Mouse (Mus musculus) macrophage (primary cell): Measurements from ENCODE around the gene Slc35g2. TPM values are rescaled to one million over a fixed set of nuclear protein-coding genes. Genes with fewer than 3 reads are reported as not detected.

ENCODE experiments used
- H3K27ac ChIP-seq: fragments of 350-480 bp; formaldehyde crosslinking; 2 replicates; pipeline ENCODE4 v1.9.0; 2021
- H3K36me3 ChIP-seq: fragments of 350-480 bp; formaldehyde crosslinking; 2 replicates; pipeline ENCODE4 v1.9.0; 2021; ENCODE audit errors: inconsistent target
- H3K4me3 ChIP-seq: fragments of 350-480 bp; formaldehyde crosslinking; 2 replicates; pipeline ENCODE4 v1.9.0; 2021; ENCODE audit errors: inconsistent target
- H3K79me2 ChIP-seq: fragments of 350-480 bp; formaldehyde crosslinking; 2 replicates; pipeline ENCODE4 v1.9.0; 2021; ENCODE audit errors: inconsistent target
- WGBS: methylation state at CpG from one replicate; pipeline ENCODE4 v1.1.7; 2026; ENCODE audit warnings: inconsistent platforms; ENCODE audit not compliant: missing documents; 5-methylcytosine and 5-hydroxymethylcytosine counted together
- polyA plus RNA-seq: library from polyadenylated mRNA; stranded (reverse); fragments of 250-400 nt; gene quantifications from 3 replicates; pipeline ENCODE4 v1.2.4, GENCODE M21; 2018; ENCODE audit warnings: inconsistent platforms

The Slc35g2 gene
- polyA plus RNA-seq, 1 experiment from 2014 or later, result 0.37 TPM

GRCm38 (mm10) chr9:100581543-100582492 is 10.9 kb upstream of the Slc35g2 start:
- H3K79me2 ChIP-seq, result no peaks in the 10 kb centered on the region
- H3K36me3 ChIP-seq, result no peaks in the 10 kb centered on the region
- 88% methylated on average over 12 of the region's 13 CpGs for WGBS
- H3K4me3 ChIP-seq, result no peak overlapping the region
- H3K27ac ChIP-seq, result no peak overlapping the region

GRCm38 (mm10) chr9:100580196-100580740 is 9.4 kb upstream of the Slc35g2 start:
- Histone ChIP-seq H3K79me2 (no peaks in the 10 kb centered on the region), H3K36me3 (no peaks in the 10 kb centered on the region), H3K4me3 (no peak overlapping the region), H3K27ac (no peak overlapping the region)
- WGBS, result 86% methylated on average over 20 of the region's 20 CpGs

- Histone ChIP-seq H3K36me3 (no peaks in the 10 kb centered on the region), H3K4me3 (no peak overlapping the region), H3K79me2 (no peaks in the 10 kb centered on the region), H3K27ac (no peak overlapping the region)
- WGBS, result 77% methylated on average over 5 of the region's 5 CpGs
Observed at GRCm38 (mm10) chr9:100573942-100574341, 3.1 kb upstream of the Slc35g2 start.

GRCm38 (mm10) chr9:100573300-100573699 is 2.4 kb upstream of the Slc35g2 start:
- Histone ChIP-seq H3K79me2 (no peaks in the 10 kb centered on the region), H3K36me3 (no peaks in the 10 kb centered on the region), H3K27ac (no peak overlapping the region), H3K4me3 (no peak overlapping the region)
- WGBS, result 92% methylated on average over 1 of the region's 2 CpGs

DNA sequence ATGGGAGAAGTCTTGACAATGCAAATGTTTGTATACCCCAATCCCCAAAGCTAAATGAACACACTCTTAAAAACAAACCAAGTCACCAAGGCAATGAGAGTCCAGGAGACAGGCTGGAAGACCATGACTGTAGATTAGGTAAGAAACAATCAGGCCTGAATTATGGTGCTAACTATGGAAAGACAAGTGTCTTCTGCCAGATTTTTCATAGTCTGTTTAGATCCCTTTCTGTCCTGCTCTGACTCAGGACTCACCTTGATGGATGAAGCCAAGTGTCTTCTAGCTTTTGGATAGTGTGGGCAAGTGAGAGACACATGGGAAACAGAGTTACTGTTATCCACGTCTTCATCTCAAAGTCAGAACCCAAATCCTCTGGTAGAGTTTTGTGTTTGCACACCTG is 621 bp upstream of the Slc35g2 start:
- no peak overlapping the region for H3K27ac ChIP-seq
- 90% methylated on average over 1 of the region's 1 CpGs for WGBS
- no peaks in the 10 kb centered on the region for H3K79me2 ChIP-seq
- H3K36me3 ChIP-seq, result no peaks in the 10 kb centered on the region
- H3K4me3 ChIP-seq, result no peak overlapping the region

DNA sequence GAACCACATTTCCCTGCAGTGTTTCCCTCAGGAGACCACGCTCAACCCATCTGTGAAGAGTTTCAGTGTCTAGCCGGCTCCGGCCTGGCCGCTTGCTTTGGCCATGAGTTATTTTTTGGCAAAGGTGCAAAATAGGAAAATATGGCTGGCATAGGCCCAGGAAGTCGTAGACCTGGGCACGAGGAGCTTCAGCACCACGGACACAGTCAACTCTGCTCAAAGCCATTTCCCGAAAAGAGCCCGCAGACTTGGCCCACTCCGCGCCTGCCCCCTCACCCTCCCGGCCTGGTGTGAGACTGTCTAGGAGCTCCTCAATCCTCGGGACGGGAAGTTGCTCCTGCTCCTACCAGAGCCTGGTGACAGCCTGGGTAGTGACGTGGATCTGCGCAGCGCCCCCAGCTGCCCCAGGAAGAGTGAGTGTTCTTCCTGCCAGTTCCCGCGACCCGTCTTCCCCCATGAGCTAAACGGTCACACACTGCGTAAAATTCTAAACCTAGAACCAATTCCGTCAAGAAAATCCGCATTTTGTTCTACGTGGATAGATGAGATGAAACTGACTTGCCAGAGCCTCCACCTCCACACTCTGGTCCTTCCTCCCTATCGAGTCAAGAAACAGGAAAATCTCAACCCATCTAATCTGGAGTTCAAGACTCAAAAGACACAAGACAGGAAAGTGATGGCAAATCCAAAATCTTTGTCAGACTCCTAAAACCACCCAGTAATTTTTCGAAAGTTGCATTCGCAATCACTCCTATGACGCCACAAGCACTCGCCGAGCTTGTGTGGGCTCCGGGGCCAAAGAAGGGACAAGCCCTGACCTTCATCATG is 878 bp downstream of the Slc35g2 start:
- WGBS, result 10% methylated on average over 32 of the region's 32 CpGs
- Histone ChIP-seq H3K4me3 (peak overlapping the region; percentile 33), H3K36me3 (no peaks in the 10 kb centered on the region), H3K79me2 (no peaks in the 10 kb centered on the region), H3K27ac (no peak overlapping the region)

- 87% methylated on average over 10 of the region's 10 CpGs for WGBS
- no peaks in the 10 kb centered on the region for H3K36me3 ChIP-seq
- no peak overlapping the region for H3K27ac ChIP-seq
- H3K4me3 ChIP-seq, result no peak overlapping the region
- H3K79me2 ChIP-seq, result no peaks in the 10 kb centered on the region
Observed at GRCm38 (mm10) chr9:100560251-100560890, 10.5 kb downstream of the Slc35g2 start.

- no peak overlapping the region for H3K27ac ChIP-seq
- no peak overlapping the region for H3K4me3 ChIP-seq
- no peaks in the 10 kb centered on the region for H3K36me3 ChIP-seq
- no peaks in the 10 kb centered on the region for H3K79me2 ChIP-seq
Observed at GRCm38 (mm10) chr9:100558991-100559390, 11.9 kb downstream of the Slc35g2 start.

DNA sequence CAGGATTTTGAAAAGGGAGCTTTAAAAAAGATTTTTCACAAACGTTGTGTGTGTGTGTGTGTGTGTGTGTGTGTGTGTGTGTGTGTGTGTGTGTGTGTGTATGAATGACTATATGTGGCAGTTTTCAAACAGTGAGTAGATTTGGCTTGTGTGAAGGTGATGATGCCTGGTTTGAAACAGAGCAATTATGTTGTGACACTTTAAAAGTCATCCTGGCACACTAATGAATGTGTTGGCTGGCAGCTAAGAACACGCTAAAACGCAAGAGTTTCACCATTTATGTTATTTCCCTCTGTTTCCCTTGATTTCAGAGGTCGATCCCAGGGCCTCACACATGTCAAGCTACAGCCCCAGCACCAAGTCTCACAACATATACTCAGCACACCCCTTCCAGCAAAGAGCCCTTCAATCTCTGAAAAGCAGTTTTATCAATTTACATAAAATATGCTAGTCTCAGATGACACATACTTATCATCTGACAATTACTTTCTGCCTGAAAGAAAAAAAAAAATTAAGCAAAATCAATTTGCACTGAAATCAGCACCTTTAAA is 12.8 kb downstream of the Slc35g2 start:
- 88% methylated on average over 4 of the region's 4 CpGs for WGBS
- H3K4me3 ChIP-seq, result no peak overlapping the region

GRCm38 (mm10) chr9:100555686-100556085 is 15.2 kb downstream of the Slc35g2 start:
- 89% methylated on average over 5 of the region's 5 CpGs for WGBS
- Histone ChIP-seq H3K4me3 (no peak overlapping the region), H3K27ac (no peak overlapping the region), H3K36me3 (no peaks in the 10 kb centered on the region), H3K79me2 (no peaks in the 10 kb centered on the region)

More for the DNA sequence above, 12.8 kb downstream of the Slc35g2 start:
- H3K79me2 ChIP-seq, result no peaks in the 10 kb centered on the region
- no peaks in the 10 kb centered on the region for H3K36me3 ChIP-seq
- no peak overlapping the region for H3K27ac ChIP-seq

DNA sequence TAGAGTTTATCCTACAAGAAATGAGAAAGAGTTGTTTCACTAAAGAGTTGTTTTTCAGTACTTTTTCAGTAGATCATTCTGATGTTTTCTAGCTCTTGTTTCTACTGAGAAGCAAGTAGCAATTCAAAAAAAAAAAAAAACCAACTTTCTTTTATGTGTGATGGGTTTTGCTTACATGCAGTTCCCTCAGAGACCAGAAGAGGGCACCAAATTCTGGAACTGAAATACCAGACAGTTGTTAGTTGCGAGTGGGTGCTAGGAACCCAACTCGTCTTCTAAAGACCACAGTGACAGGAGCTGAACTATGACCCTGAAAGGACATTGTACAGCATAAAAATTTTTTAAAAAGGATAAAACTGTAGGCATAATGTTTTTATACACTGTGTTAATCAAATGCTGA is 22.6 kb downstream of the Slc35g2 start:
- Histone ChIP-seq H3K79me2 (peaks cover 28% of the 10 kb centered on the region), H3K4me3 (no peak overlapping the region), H3K36me3 (no peaks in the 10 kb centered on the region), H3K27ac (no peak overlapping the region)
- 97% methylated on average over 2 of the region's 2 CpGs for WGBS

GRCm38 (mm10) chr9:100546594-100546910 is 24.3 kb downstream of the Slc35g2 start:
- Histone ChIP-seq H3K27ac (peak overlapping the region; percentile 47), H3K79me2 (peaks cover 45% of the 10 kb centered on the region), H3K4me3 (peak overlapping the region; percentile 75), H3K36me3 (no peaks in the 10 kb centered on the region)
- 3% methylated on average over 9 of the region's 9 CpGs for WGBS

- H3K79me2 ChIP-seq, result peaks cover 51% of the 10 kb centered on the region
- peak within 1 kb of the TSS; percentile 47 for H3K27ac ChIP-seq
- H3K36me3 ChIP-seq, result no peaks in the 10 kb centered on the region
- H3K4me3 ChIP-seq, result peak within 1 kb of the TSS; percentile 75
- under 1% methylated on average over 82 of the region's 93 CpGs for WGBS
Observed at GRCm38 (mm10) chr9:100545715-100546593, 24.9 kb downstream of the Slc35g2 start, which contains the start of gene Nck1. Gene Nck1 (minus strand): TSS chr9:100546134.
